ENCODE assay signal across 9 mouse cellular contexts in the genomic region with DNA sequence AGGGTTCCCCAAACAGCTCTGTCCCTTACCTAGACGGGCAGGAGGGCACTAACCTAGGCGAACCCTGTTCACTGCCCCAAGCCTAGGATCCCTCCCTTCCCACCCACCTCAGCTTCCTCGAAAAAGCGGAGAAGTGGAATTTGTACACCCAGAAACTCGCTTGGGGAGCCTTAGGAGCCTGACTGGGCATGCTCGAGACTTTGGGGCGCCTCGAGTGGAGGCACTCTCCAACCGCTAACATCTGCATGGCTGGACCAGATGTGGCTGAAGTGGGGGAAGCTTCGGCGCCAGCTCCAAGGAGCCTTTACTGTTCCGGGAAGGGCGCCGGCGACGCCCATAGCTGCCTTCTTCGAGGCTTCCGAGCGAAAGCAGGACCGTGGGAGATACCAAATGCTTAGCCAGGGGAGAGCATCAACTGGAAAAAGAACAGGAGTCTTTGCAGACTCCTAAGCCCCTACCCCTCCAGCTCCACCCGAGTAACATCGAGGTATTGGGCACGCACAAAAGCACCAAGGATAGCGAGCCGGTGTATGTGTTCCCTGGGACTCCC. TPM values are rescaled to one million over a fixed set of nuclear protein-coding genes. Genes with fewer than 3 reads are reported as not detected.
A peak's percentile ranks its signal among the peaks of the same experiment; 100 is the strongest.
DNase-seq lines count a peak whose midpoint lies in the region; ATAC-seq and TF ChIP-seq lines count a peak whose summit lies in the region.
"Had no signal": no experiment of that assay in that cellular context is flagged by ENCODE, and none has a peak within 500 bp of the region (broad histone marks: within the 10 kb centered on the region; RNA-seq: fewer than 3 reads in every experiment).

No protein-coding gene starts in this region.

- no peaks in the 10 kb centered on the region for H3K4me1 ChIP-seq in kidney, postnatal 0 days (replicated peaks; ENCODE audit: insufficient read depth, low read length)
- no peaks in the 10 kb centered on the region for H3K4me1 ChIP-seq in kidney, adult 2 months (ENCODE audit: control insufficient read depth, insufficient read depth, low read length)
- no peaks in the 10 kb centered on the region for H3K4me1 ChIP-seq in hindbrain, embryonic 14.5 days (replicated peaks; ENCODE audit: control insufficient read depth, insufficient read depth, low read length)
- H3K4me1 ChIP-seq in limb, embryonic 14.5 days (ENCODE audit: control insufficient read depth, insufficient read depth, low read length): no peaks in the 10 kb centered on the region

- no peaks in the 10 kb centered on the region for H3K27me3 ChIP-seq in kidney, postnatal 0 days (ENCODE audit: insufficient read depth, low read length)
- H3K27me3 ChIP-seq in kidney, adult 2 months (replicated peaks; ENCODE audit: control insufficient read depth, insufficient read depth, low read length): no peaks in the 10 kb centered on the region
- H3K27me3 ChIP-seq in hindbrain, embryonic 14.5 days (ENCODE audit: control insufficient read depth, insufficient read depth, low read length): no peaks in the 10 kb centered on the region
- H3K27me3 ChIP-seq in limb, embryonic 14.5 days (ENCODE audit: control insufficient read depth, insufficient read depth, low read length): 0 out of 2 replicates have a peak, but pooled peaks cover 6% of the 10 kb centered on the region

- DNase-seq in kidney, postnatal 0 days (ENCODE audit: low spot score): no peak
- DNase-seq in kidney, adult 2 months: no peak
- DNase-seq in embryo, embryonic 11 days: peak; percentile 22
- DNase-seq in hindbrain, embryonic 14.5 days (ENCODE audit: low spot score): no peak
- DNase-seq in limb, embryonic 14.5 days (ENCODE audit: low spot score): no peak
- peak; percentile 41 for DNase-seq in right cerebral cortex, postnatal 4 days
- DNase-seq in adrenal gland, postnatal 14 days: no peak

- H3K36me3 ChIP-seq in kidney, postnatal 0 days (ENCODE audit: insufficient read depth, low read length): no peaks in the 10 kb centered on the region
- H3K36me3 ChIP-seq in kidney, adult 2 months (ENCODE audit: control insufficient read depth, insufficient read depth, low read length): no peaks in the 10 kb centered on the region
- H3K36me3 ChIP-seq in hindbrain, embryonic 14.5 days (replicated peaks; ENCODE audit: control insufficient read depth, insufficient read depth): no peaks in the 10 kb centered on the region
- no peaks in the 10 kb centered on the region for H3K36me3 ChIP-seq in limb, embryonic 14.5 days (ENCODE audit: control insufficient read depth, insufficient read depth, low read length)

- H3K27ac ChIP-seq in kidney, postnatal 0 days: no peak overlapping the region
- H3K27ac ChIP-seq in kidney, adult 2 months (ENCODE audit: insufficient read depth, low read depth, low read length): no peak overlapping the region
- H3K27ac ChIP-seq in hindbrain, embryonic 14.5 days: peak overlapping the region; percentile 83
- no peak overlapping the region for H3K27ac ChIP-seq in limb, embryonic 14.5 days (replicated peaks; ENCODE audit: low read depth, low read length)

- no peak overlapping the region for H3K9ac ChIP-seq in kidney, postnatal 0 days (ENCODE audit: low read depth, low read length)
- peak overlapping the region; percentile 58 for H3K9ac ChIP-seq in hindbrain, embryonic 14.5 days
- H3K9ac ChIP-seq in limb, embryonic 14.5 days (ENCODE audit: low read depth, low read length, severe bottlenecking): peak overlapping the region; percentile 44

- no peaks in the 10 kb centered on the region for H3K9me3 ChIP-seq in kidney, postnatal 0 days (replicated peaks; ENCODE audit: low read length)
- H3K9me3 ChIP-seq in hindbrain, embryonic 14.5 days (ENCODE audit: control insufficient read depth, low read length): no peaks in the 10 kb centered on the region
- H3K9me3 ChIP-seq in limb, embryonic 14.5 days (ENCODE audit: control insufficient read depth, low read length): no peaks in the 10 kb centered on the region

- no peak for TF ChIP-seq POLR2A in kidney, adult 2 months (IDR thresholded peaks at IDR 0.05; ENCODE audit: low read depth, low read length)
- no peak for TF ChIP-seq POLR2A in limb, embryonic 14.5 days (IDR thresholded peaks at IDR 0.05; ENCODE audit: borderline replicate concordance, extremely low read depth, insufficient read depth, insufficient read length)

- H3K4me2 ChIP-seq in kidney, postnatal 0 days (ENCODE audit: low read length): peak overlapping the region; percentile 59
- peak overlapping the region; percentile 66 for H3K4me2 ChIP-seq in hindbrain, embryonic 14.5 days (replicated peaks)
- peak overlapping the region; percentile 61 for H3K4me2 ChIP-seq in limb, embryonic 14.5 days (replicated peaks; ENCODE audit: low read depth, low read length, severe bottlenecking)

- no peak for TF ChIP-seq CTCF in kidney, postnatal 0 days (IDR thresholded peaks at IDR 0.05; ENCODE audit: low read depth)
- no peak for TF ChIP-seq CTCF in kidney, adult 2 months (conservative IDR thresholded peaks at IDR 0.05; ENCODE audit: insufficient read depth, insufficient read length, low read depth, low read length)

- no peak for ATAC-seq in kidney, postnatal 0 days (replicated peaks; ENCODE audit: low FRiP score, low read depth)
- peak; percentile 67 for ATAC-seq in hindbrain, embryonic 14.5 days (ENCODE audit: low FRiP score)
- ATAC-seq in limb, embryonic 14.5 days (ENCODE audit: low FRiP score, low read depth): peak; percentile 30
- ATAC-seq in activated CD4-positive, CD25-positive, alpha-beta regulatory T cell, adult 4 months: no peak

- WGBS in kidney, postnatal 0 days: 28% methylated on average over 25 of the region's 25 CpGs
- WGBS in kidney, adult 2 months: 1% methylated on average over 25 of the region's 25 CpGs
- 18% methylated on average over 25 of the region's 25 CpGs for WGBS in hindbrain, embryonic 14.5 days
- WGBS in limb, embryonic 14.5 days: 14% methylated on average over 25 of the region's 25 CpGs

- H3K4me3 ChIP-seq in kidney, postnatal 0 days (replicated peaks; ENCODE audit: low read depth, low read length): peak overlapping the region; percentile 21
- no peak overlapping the region for H3K4me3 ChIP-seq in kidney, adult 2 months (ENCODE audit: insufficient read depth, low read depth, low read length)
- peak overlapping the region; percentile 37 for H3K4me3 ChIP-seq in hindbrain, embryonic 14.5 days (replicated peaks; ENCODE audit: low read length)
- peak overlapping the region; percentile 40 for H3K4me3 ChIP-seq in limb, embryonic 14.5 days (replicated peaks; ENCODE audit: low read length)

RNA-seq across cellular contexts. Expression of gene Tenm1, which starts 1.1 kb away (rescaled TPM):
- 0.11 and 0.37 TPM in 2 replicates for polyA plus RNA-seq in kidney, postnatal 0 days (2015; fragmentation: Nextera tagmentation; extraction: Ambion mirVana)
- not detected in 2 replicates for polyA plus RNA-seq in kidney, adult 2 months (2012; rRNA removed)
- 30.8 and 31.0 TPM in 2 replicates for polyA plus RNA-seq in hindbrain, embryonic 14.5 days (2014; fragmentation: Nextera tagmentation; extraction: Ambion mirVana)
- polyA plus RNA-seq in limb, embryonic 14.5 days (2012; rRNA removed): 3.2 and 6.1 TPM in 2 replicates
- 5.0 and 6.1 TPM in 2 replicates for polyA plus RNA-seq in limb, embryonic 14.5 days (2014; fragmentation: Nextera tagmentation; extraction: Ambion mirVana)
- polyA plus RNA-seq in activated CD4-positive, CD25-positive, alpha-beta regulatory T cell, adult 4 months (2017; shearing (Covaris generic)): under 1 TPM in 1 of 2 experiments, not detected in 1; 0.07 TPM
- 0.26 and 0.56 TPM in 2 replicates for total RNA-seq in adrenal gland, postnatal 14 days (2021)
- total RNA-seq: hematopoietic stem cell, adult 5-6 weeks had no signal

Comparison
In these comparisons a context has a peak if more than half of its experiments do, and no peak if none do; other contexts are left out.
1. ATAC-seq: peak in hindbrain, embryonic 14.5 days (single experiment) and limb, embryonic 14.5 days (single experiment); none in kidney, postnatal 0 days (single experiment) and activated CD4-positive, CD25-positive, alpha-beta regulatory T cell, adult 4 months (single experiment).
2. DNase-seq: peak in embryo, embryonic 11 days (single experiment) and right cerebral cortex, postnatal 4 days (single experiment); none in kidney, postnatal 0 days (single experiment), kidney, adult 2 months (single experiment), hindbrain, embryonic 14.5 days (single experiment), limb, embryonic 14.5 days (single experiment) and adrenal gland, postnatal 14 days (single experiment).
3. Peak in every context shown above with its lines, with median percentiles within 50 percentile points of each other: H3K4me2 ChIP-seq.